Mouse (Mus musculus): Measurements from ENCODE around the gene Rsph1. TPM values are rescaled to one million over a fixed set of nuclear protein-coding genes. Genes with fewer than 3 reads are reported as not detected.

Gene Rsph1
- polyA plus RNA-seq, 1 experiment, result 1.6 TPM

DNA sequence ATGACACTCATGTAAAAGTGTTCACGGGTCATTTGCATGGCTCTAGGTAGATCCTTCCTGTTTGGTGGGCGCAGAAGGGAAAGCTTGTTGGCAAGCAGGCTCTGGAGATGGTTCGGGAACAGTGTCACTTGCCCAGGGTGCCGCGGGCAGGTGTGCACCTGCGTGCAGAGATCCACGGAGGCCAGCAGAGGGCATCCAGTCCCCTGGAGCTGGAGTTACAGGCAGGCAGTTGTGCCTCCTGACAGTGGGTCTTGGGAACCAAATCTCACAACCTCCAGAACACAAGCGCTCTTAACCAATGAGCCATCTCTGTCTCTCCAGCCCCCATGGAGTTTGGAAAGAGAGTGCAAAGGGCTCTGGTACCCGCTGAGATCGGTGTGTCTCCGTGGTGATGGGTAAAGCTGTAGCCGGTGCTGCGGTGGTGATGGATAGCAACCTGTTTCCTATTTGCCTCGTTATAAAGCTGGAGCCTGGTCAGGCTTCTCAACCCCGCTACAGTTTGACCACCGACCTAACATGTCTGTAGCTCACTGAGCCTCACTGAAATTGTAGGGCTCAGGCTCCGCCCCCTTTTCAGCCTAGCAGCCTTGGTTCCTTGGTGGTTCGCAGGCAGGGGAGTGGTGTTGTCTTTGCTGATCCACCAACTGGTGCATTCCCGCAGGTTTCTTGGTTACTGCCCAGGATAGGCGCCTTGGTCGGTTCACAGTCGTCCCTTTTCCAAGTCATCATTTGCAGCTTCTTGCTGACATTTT, 40.5 kb upstream of the Rsph1 start:
- no peaks in the 10 kb centered on the region for H3K4me1 ChIP-seq (ENCODE audit: control insufficient read depth, insufficient read depth, low read length)
- H3K4me3 ChIP-seq (ENCODE audit: insufficient read depth, low read length), result no peak overlapping the region
- H3K27ac ChIP-seq (ENCODE audit: insufficient read depth, low read length), result no peak overlapping the region
- TF ChIP-seq POLR2A (IDR thresholded peaks at IDR 0.05; ENCODE audit: low read depth, low read length) (no peak), CTCF (IDR thresholded peaks at IDR 0.05; ENCODE audit: borderline replicate concordance, insufficient read depth, low read length) (no peak)

DNA sequence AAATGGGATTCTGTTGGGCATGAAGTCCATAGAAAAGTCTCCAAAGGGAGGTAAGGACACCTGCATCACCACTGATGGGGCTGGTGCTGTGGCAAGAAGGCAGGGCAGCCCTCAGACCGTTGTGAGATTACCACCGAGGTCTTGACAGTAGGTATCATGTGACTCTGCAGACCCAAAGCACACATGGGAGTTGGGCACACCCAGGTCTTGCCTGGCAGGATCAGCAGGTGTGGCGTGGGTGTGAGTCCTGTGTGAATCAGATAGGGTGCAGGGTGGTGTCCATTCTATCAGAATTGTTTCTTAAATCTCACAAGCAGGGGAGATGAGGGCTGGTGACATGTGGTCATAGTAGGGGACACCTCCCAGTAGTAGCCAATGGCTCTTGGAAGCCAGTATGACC, 39.8 kb upstream of the Rsph1 start:
- Histone ChIP-seq H3K4me1 (ENCODE audit: control insufficient read depth, insufficient read depth, low read length) (no peaks in the 10 kb centered on the region), H3K27ac (ENCODE audit: insufficient read depth, low read length) (no peak overlapping the region), H3K4me3 (ENCODE audit: insufficient read depth, low read length) (no peak overlapping the region)
- TF ChIP-seq CTCF (IDR thresholded peaks at IDR 0.05; ENCODE audit: borderline replicate concordance, insufficient read depth, low read length), result no peak
- no peak for TF ChIP-seq POLR2A (IDR thresholded peaks at IDR 0.05; ENCODE audit: low read depth, low read length)

DNA sequence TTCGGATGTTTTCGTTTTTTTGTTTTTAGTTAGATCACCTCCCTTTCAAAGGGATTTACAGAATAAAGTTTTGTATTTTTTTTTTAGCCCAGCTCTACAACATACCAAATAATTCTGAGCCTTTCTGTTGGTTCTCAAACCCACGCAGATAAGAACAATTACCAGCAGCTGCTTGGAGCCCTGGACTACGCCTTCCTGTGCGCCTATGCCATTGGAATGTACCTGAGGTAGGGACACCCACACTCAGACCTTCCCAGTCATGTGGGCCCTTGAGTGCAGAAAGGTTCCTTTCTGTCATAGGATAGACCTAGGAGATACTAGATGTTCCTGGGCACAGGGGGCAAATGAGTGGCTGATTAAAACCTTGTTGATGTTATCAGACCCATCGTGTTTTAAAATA, 38.8 kb upstream of the Rsph1 start:
- no peak for TF ChIP-seq CTCF (IDR thresholded peaks at IDR 0.05; ENCODE audit: borderline replicate concordance, insufficient read depth, low read length)
- TF ChIP-seq POLR2A (IDR thresholded peaks at IDR 0.05; ENCODE audit: low read depth, low read length), result no peak
- no peaks in the 10 kb centered on the region for H3K4me1 ChIP-seq (ENCODE audit: control insufficient read depth, insufficient read depth, low read length)

DNA sequence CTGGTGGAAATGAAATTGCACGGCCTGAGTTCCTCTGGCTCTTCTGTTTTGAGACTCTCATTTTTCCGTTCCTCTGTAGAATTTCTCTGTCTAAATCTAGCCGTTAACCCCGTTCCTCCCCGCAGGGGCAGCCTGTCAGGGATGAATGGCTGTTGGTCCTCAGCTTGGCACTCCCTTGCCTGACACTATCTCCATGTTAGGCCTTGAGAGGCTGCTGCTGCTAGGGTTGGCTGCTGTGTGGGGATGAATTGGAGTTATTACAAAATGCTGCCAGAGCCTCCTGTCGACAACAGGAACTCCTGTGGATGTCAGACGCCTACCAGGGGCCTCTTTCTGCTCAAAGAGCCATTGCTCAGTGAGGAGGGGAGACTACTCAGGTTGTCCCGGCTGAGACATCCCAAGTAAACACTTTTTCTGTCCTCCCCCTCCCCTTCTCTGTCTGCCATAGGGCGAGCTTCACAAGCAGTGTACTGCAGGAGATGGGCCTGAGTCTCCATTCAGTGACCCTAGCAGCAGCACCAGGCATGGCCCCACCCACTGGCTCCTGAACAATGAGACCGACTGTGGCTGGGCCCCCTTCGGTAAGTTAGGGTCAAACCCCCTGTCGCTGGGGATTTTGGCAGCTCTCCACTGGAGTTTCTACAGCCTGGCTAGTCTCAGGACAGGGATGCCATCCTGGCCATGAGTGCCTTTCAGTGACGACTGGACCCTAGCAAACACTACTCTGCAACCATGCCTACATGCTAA, 38.0 kb upstream of the Rsph1 start:
- Histone ChIP-seq H3K4me1 (ENCODE audit: control insufficient read depth, insufficient read depth, low read length) (no peaks in the 10 kb centered on the region), H3K27ac (ENCODE audit: insufficient read depth, low read length) (no peak overlapping the region), H3K4me3 (ENCODE audit: insufficient read depth, low read length) (no peak overlapping the region)
- TF ChIP-seq CTCF (IDR thresholded peaks at IDR 0.05; ENCODE audit: borderline replicate concordance, insufficient read depth, low read length), result no peak
- TF ChIP-seq POLR2A (IDR thresholded peaks at IDR 0.05; ENCODE audit: low read depth, low read length), result no peak

More for the DNA sequence above, 38.8 kb upstream of the Rsph1 start:
- H3K27ac ChIP-seq (ENCODE audit: insufficient read depth, low read length), result no peak overlapping the region
- no peak overlapping the region for H3K4me3 ChIP-seq (ENCODE audit: insufficient read depth, low read length)

DNA sequence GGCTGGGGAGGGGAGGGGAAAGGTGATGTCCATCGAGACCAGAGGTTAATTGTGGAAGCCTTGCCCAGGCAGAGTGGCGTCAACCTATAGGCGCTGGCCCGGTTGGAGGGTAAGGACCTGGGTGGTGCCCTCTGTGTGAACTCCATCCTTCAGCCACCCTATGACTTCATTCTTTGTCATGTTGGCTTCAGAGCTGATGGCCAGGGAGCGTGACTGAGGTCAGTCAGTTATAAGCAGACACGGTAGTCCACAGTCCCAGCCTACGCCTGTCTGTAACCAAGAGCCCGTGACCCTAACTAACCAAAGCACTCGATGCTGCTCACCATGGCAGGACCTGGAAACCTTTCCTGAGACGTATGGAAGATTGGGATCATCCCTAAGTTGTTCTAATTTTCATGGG, 35.5 kb upstream of the Rsph1 start:
- no peak for TF ChIP-seq CTCF (IDR thresholded peaks at IDR 0.05; ENCODE audit: borderline replicate concordance, insufficient read depth, low read length)
- no peak for TF ChIP-seq POLR2A (IDR thresholded peaks at IDR 0.05; ENCODE audit: low read depth, low read length)
- Histone ChIP-seq H3K4me1 (ENCODE audit: control insufficient read depth, insufficient read depth, low read length) (no peaks in the 10 kb centered on the region), H3K4me3 (ENCODE audit: insufficient read depth, low read length) (no peak overlapping the region), H3K27ac (ENCODE audit: insufficient read depth, low read length) (no peak overlapping the region)

DNA sequence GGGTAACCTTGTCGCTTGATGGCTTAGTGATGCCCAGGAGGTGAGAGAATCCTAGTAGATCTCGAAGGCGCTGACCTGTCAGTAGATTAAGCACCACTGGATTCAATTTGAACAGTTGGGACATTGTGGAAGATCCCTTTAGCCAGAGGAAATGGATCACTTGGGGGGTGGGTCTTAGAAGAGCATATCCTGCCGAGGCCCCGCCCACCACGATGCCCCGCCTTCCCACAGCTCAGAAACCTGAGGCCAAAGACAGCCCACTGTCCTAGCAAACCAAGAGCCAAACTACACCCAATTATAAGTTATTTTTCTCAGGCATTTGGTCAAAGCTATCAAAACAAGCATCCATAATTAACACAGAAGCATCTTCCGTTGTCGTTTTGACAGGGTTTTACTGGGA, 33.9 kb upstream of the Rsph1 start:
- no peak for TF ChIP-seq CTCF (IDR thresholded peaks at IDR 0.05; ENCODE audit: borderline replicate concordance, insufficient read depth, low read length)
- no peak for TF ChIP-seq POLR2A (IDR thresholded peaks at IDR 0.05; ENCODE audit: low read depth, low read length)
- no peak overlapping the region for H3K4me3 ChIP-seq (ENCODE audit: insufficient read depth, low read length)
- H3K27ac ChIP-seq (ENCODE audit: insufficient read depth, low read length), result no peak overlapping the region
- H3K4me1 ChIP-seq (ENCODE audit: control insufficient read depth, insufficient read depth, low read length), result no peaks in the 10 kb centered on the region

DNA sequence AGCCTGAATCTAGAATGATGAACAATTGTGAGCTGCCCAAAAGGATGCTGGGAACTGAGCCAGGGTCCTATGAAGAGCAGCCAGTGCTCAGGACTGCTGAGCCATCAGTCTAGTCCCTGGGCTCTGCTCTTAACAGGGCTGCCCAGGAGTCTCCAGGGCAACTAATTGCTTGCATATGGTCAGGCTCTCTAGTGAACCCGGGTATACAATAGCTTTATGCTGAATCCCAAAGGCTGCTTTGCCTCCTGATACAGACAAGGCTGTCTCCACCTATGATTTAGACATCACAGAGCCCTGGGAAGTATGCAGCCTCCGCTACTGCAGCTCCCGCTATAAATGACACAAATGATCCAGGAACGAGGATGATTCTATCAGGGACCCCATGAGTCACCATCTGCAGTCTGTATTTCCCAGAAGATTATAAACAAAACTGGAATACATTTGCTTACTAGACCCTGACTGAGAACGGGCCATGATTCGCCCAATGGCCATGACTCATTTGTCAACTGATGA, 32.2 kb upstream of the Rsph1 start:
- Histone ChIP-seq H3K4me3 (ENCODE audit: insufficient read depth, low read length) (no peak overlapping the region), H3K27ac (ENCODE audit: insufficient read depth, low read length) (no peak overlapping the region), H3K4me1 (ENCODE audit: control insufficient read depth, insufficient read depth, low read length) (no peaks in the 10 kb centered on the region)
- TF ChIP-seq POLR2A (IDR thresholded peaks at IDR 0.05; ENCODE audit: low read depth, low read length) (no peak), CTCF (IDR thresholded peaks at IDR 0.05; ENCODE audit: borderline replicate concordance, insufficient read depth, low read length) (no peak)

DNA sequence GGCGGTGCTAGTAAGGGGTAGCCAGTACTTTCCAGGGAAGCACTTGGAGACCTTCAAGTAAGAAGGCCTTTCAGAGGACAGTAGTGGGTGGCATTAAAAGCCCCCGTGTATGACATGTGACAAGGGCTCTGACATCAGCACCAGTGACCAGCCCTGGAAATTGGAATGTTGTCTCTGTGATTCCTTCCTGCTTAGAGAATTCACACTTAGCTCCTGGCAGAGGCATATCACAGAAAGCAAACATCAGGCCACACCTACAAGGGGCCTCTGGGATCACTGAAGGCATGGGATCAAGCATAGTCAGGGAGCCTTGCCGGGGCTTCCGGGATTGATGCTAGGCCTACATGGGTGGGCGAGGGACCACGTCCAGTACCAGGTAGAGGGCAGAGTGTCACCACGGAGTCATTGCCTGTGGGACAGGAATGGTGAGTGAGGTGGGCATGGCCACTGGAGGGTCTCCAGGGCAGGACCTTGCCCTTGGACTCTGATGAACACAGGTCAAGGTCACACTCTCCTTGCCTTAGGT, 31.2 kb upstream of the Rsph1 start:
- TF ChIP-seq POLR2A (IDR thresholded peaks at IDR 0.05; ENCODE audit: low read depth, low read length) (no peak), CTCF (IDR thresholded peaks at IDR 0.05; ENCODE audit: borderline replicate concordance, insufficient read depth, low read length) (no peak)
- H3K4me3 ChIP-seq (ENCODE audit: insufficient read depth, low read length), result no peak overlapping the region
- H3K4me1 ChIP-seq (ENCODE audit: control insufficient read depth, insufficient read depth, low read length), result no peaks in the 10 kb centered on the region
- no peak overlapping the region for H3K27ac ChIP-seq (ENCODE audit: insufficient read depth, low read length)

DNA sequence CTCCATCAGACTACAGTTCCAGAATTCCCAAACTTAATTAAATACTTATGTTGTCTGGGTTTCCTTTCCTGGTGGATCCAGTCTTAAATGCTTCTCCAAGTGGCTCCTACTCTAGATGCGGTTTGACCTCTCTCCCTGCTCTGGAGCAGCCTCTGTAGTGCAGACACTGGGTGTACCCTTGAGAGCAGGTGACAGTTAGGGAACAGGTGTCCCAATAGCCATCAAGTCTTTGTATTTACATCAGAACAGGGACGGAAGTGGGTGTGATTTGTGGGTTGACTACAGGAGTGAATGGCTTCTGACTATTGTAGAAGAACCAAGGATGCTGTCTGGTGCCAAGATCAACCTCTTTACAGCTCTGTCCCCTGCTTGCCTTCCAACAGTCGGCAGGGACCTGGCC, 30.6 kb upstream of the Rsph1 start:
- H3K4me1 ChIP-seq (ENCODE audit: control insufficient read depth, insufficient read depth, low read length), result no peaks in the 10 kb centered on the region
- no peak overlapping the region for H3K27ac ChIP-seq (ENCODE audit: insufficient read depth, low read length)
- TF ChIP-seq POLR2A (IDR thresholded peaks at IDR 0.05; ENCODE audit: low read depth, low read length) (no peak), CTCF (IDR thresholded peaks at IDR 0.05; ENCODE audit: borderline replicate concordance, insufficient read depth, low read length) (no peak)
- H3K4me3 ChIP-seq (ENCODE audit: insufficient read depth, low read length), result no peak overlapping the region

DNA sequence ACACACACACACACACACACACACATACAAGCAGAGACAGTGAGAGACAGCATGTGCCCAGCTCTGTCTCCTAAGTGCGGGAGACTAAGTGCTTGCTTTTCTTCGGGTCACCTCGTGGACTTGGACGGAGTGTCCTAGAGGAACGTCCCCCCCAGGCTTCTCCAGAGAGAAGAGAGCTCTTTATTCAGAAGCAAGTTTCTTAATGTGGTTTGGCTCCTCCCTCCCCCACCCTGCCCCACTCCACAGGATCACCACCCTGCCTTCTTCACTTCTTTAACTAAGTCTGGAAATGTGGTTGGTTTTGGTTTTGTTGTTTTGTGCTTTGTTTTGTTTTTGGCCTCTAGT, 28.6 kb upstream of the Rsph1 start:
- no peak for TF ChIP-seq POLR2A (IDR thresholded peaks at IDR 0.05; ENCODE audit: low read depth, low read length)
- no peak for TF ChIP-seq CTCF (IDR thresholded peaks at IDR 0.05; ENCODE audit: borderline replicate concordance, insufficient read depth, low read length)
- Histone ChIP-seq H3K27ac (ENCODE audit: insufficient read depth, low read length) (no peak overlapping the region), H3K4me3 (ENCODE audit: insufficient read depth, low read length) (no peak overlapping the region), H3K4me1 (ENCODE audit: control insufficient read depth, insufficient read depth, low read length) (no peaks in the 10 kb centered on the region)
